Mouse (Mus musculus): ENCODE measurements around the gene Gm45716.

Gene Gm45716

GRCm38 (mm10) chr11:90283601-90284000 lies 96.1 kb downstream of the Gm45716 start:
- peak; percentile 44 to 81 for DNase-seq (ENCODE audit: low spot score in 2 of 2)

GRCm38 (mm10) chr11:90284079-90284478 lies 96.6 kb downstream of the Gm45716 start:
- no peak for DNase-seq (ENCODE audit: low spot score in 2 of 2)

GRCm38 (mm10) chr11:90284623-90285022 lies 97.1 kb downstream of the Gm45716 start:
- DNase-seq (ENCODE audit: low spot score in 2 of 2): no peak

- DNase-seq (ENCODE audit: low spot score in 2 of 2): no peak
These were observed 99.2 kb downstream of the Gm45716 start for GRCm38 (mm10) chr11:90286550-90287154.

GRCm38 (mm10) chr11:90291156-90291555 lies 103.7 kb downstream of the Gm45716 start:
- no peak for DNase-seq (ENCODE audit: low spot score in 2 of 2)

- no peak for DNase-seq (ENCODE audit: low spot score in 2 of 2)
These were observed 105.3 kb downstream of the Gm45716 start for GRCm38 (mm10) chr11:90292766-90293165.

- DNase-seq (ENCODE audit: low spot score in 2 of 2): no peak
These were observed 107.1 kb downstream of the Gm45716 start for GRCm38 (mm10) chr11:90294622-90295021.

All from right cerebral cortex, postnatal 36 days (tissue).